Mouse (Mus musculus) kidney, postnatal 14 days (tissue): ENCODE results near the gene Pes1.
"Not testable (repeated sequence)": the region's sequence is repeated elsewhere in the genome, so short reads cannot be mapped to it uniquely, and the experiment has no call there.

ENCODE experiments used
- DNase-seq: peaks from one replicate; pipeline ENCODE4 v3.0.0; 2022; ENCODE audit warnings: mixed read lengths

Gene Pes1

DNA sequence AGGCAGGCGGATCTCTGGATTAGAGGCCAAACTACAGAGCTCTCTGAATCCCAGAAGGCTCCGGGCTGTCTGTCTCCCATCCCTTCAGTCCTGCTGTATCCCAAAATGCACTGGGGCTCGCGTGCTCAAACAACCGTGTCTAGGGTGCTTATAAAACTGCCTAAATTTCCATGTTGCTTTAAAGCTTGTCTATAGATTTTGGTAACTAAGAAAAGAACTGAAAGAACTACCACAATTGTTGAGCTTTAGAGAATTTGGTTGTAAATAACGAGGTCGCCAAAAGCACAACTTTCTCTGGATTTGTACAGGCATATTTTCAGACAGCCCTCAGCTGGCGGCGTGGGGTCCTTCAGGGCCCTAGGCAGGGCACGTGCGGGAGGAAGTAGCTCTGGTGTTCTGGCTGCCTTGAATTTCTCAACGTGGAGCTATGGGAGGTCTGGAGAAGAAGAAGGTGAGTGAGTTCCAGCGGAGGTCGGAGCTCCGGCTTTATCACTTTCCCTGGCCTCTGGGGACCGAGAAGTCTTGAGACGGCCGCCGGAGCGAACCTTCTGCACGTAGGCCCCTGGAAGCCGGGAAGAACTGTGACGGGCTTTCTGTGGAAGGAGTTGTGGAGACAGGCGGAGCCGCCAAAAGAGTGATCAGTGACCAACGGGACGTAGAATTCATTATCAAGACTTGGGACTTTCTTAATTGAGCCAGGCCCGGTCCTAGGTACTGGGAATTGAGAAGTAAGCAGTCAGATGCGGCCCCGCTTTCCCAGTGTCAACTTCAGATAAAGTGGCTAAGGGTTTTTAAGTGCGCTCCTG lies at the start of gene Pes1:
Gene Pes1, plus strand, starts transcription at position 366 of the 806 bp plus-strand sequence.
- peak; percentile 88 for DNase-seq

- DNase-seq, result peak; percentile 84
Measured at GRCm38 (mm10) chr11:3914109-3914840, 49.5 kb upstream of the Pes1 start, which contains the start of gene Slc35e4. Gene Slc35e4, minus strand, starts transcription at chr11:3914664.

DNA sequence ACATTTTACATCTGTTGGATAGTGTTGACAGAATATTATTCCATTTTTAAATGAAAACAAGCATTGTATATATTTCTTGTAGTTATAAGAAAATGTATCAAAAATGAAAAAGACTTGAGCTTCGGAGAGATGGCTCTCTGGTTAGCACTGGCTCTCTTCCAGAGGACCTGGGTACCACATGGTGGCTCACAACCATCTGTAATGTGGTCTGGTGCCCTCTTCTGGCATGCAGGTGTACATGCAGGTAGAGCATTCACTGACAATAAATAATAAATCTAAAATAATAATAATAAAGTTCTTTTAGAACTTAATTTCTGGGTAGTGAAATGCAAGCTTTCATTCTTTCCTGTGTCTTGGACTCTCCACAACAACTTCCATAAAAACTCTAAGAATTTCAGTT lies 45.0 kb upstream of the Pes1 start:
- DNase-seq, result peak; percentile 44

DNA sequence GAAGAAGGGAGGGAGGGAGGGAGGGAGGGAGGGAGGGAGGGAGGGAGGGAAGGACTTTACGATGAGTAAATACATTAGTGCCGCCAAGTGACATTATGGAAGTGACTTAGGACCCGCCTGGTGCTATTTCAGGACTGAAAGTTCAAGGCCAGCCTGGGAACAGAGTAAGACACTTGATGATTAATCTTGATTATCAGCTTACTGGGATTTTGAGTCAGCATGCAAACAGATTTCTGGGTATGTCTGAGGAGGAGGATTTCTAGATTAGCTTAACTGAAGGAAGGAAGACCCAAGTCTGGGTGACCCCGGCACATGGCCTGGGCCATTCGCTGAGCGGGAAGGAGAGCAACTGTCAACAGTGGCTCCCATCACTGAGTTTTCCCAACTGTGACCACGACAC lies 43.3 kb upstream of the Pes1 start:
- DNase-seq, result no peak

GRCm38 (mm10) chr11:3921281-3921850 lies 42.4 kb upstream of the Pes1 start:
- peak; percentile 56 for DNase-seq

- no peak for DNase-seq
Measured at GRCm38 (mm10) chr11:3922115-3922514, 41.7 kb upstream of the Pes1 start.

DNA sequence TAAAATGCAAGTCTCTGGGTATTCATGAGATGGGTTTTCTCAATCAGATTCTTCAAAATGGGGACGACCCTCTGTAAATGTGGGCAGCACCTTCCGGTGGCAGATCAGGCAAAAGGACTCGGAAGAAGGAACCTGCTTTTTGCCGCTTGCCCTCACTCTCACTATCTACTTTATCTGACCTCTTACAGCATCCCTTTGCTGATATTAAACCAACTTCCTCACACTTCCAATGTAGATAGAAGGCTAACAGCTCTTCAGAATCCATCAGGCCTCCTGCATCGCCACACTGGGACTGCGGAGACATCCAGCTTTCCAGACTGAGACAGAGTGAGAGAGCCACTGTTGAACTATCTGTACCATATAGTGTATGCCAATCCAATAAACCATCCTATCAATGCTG lies 41.0 kb upstream of the Pes1 start:
- DNase-seq, result no peak

- no peak for DNase-seq
Measured at GRCm38 (mm10) chr11:3925916-3926315, 37.9 kb upstream of the Pes1 start.

- DNase-seq, result no peak
Measured at GRCm38 (mm10) chr11:3930019-3930418, 33.8 kb upstream of the Pes1 start.

DNA sequence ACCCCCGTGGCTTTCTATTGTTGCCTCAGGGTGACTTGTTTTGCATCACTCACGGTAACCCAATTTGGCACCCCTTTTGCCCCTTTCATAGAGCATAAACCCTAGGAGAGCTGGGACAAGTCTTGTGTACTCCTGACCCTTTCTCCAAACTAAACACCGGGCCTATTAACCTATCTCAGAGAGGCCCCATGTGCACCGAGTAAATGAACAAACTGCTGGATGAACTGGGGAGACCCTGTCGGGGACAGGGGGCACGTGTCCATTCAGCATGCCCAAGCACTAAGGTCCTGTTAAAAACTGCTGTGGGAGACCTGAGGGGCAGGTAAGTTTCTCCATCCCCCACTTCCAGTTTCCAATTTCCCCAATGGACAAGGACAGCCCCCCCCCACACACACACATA lies 32.8 kb upstream of the Pes1 start:
- DNase-seq, result no peak

DNA sequence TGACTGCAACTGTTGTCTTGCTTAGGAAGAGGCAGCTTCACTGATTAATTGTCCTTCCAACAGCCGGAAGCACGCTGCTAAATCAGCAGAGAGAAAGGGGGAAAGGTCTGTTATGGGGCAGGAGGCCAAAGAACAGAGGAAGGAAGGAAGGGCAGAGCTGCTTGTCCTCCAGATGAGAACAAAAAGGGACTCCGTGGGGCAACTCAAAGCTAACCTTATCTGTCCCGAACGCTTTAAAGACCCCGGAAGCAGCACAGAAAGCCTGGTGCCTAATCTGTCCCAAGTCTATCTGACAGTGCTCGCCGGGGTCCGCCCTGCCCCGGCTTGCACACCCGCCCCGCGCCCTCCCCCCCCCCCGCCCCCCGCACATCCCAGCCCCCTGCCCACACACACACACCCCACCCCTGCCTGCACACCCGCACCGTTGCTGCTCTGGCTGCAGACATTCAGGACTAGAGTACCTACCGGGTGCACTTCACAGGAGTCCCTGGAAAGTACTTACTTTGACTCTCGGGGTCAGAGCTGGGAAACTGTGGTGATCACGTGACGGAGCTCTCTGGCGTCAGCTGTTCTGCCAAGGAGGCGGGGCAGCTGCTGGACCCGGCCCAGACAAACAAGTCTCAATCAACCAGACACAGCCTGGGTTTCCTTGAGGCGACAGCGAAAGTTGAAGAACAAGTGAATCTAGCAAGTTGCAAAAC lies 32.1 kb upstream of the Pes1 start, which contains the start of gene Tcn2:
Gene Tcn2, minus strand, starts transcription at position 649 of the 701 bp plus-strand sequence.
- DNase-seq, result peak; percentile 96

- no peak for DNase-seq
Measured at GRCm38 (mm10) chr11:3933756-3934285, 30.0 kb upstream of the Pes1 start.

DNA sequence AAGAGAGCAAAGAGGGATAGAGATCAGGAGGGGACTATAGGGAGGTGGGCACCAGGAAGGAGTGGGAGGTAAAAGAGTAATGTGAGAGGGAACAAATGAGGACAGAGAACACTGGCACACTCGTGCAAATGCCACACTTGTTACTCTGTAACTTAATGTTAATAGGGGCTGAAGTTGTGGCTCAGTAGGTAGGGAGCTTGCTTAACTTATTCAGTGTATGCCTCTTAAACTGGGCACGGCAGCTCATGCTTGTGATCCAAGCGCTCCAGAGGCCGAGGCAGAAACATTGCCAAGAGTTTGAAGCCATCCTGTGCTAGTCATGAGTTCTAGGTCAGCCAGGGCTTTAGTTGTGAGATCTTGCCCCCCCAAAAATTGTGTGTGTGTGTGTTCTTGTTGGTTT lies 28.6 kb upstream of the Pes1 start:
- peak; percentile 46 for DNase-seq

DNA sequence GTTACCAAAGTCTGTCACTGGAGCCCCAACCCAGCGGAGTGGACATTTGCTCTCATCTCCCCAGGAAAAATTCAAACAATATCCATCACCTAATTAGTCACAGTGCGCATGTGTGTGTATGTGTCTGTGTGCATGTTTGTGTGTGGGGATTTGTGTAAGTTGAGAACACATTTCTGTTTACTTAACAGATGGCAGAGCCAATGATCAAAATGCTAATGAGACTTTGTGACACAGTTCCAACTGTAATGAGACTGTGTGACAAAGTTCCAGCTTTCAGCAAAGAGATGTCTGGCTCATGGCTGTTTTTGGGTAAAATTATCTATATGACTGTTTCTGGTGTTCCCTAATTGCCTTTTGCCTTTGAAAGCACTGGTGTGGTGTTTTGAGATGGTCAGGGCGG lies 27.5 kb upstream of the Pes1 start:
- no peak for DNase-seq

- peak; percentile 75 for DNase-seq
Measured at GRCm38 (mm10) chr11:3937321-3937874, 26.4 kb upstream of the Pes1 start.

DNA sequence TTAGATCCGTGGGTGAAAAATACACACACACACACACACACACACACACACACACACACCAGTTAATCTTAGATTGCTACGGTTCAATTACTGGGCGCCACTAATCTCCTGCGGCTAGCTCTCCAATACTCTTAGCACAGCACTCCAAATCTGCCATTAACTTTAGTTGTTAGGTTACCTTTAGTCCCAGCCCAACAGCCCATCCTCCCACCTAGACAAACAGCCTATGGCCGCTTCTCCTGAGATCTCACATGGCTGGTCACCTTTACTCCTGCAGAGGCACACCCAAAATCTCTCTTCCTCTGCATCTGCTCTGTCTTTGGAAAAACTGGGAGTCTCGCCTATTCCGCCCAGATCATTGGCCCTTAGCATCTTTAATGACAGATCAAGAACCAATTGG lies 22.4 kb upstream of the Pes1 start:
- no peak for DNase-seq

DNA sequence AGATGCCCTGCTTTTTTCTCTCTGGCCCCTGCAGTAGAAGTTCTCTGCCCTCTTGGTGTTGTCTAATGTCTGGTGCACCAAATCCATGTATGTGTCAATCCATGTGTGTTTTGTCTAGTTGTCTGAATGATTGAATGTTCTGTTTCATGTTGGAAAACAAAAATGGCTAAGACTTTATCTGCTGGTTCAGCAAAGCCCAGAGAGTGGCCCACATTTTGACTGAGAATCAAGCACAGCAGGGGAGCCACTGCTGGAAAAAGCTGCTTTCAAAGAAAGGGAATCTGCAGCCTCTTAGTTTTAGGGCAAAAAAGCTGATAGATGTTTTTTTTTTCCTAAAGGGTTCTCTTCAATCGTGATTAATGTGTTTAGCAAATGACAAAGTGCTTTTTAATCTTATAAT lies 17.4 kb upstream of the Pes1 start:
- no peak for DNase-seq

- DNase-seq, result not testable (repeated sequence)
Measured at GRCm38 (mm10) chr11:3954876-3955275, 8.9 kb upstream of the Pes1 start.

DNA sequence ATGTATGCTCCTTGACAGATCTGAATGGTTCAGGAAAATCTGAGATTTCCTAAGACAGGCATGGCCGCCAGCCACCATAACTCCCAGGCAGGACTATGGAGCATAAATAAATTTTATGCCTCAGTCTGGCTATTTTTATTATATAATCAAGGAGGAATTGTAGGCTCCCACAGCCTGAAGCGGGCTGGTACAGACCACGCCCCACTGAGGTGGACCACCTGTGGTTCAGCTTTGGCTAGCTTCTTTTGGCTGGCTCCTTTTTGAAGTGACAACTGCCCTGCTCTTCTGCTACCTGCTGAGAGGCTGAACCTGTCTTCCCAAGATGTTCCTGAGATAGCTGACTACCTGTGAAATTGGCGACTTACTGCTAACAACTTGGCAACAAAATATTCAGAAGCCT lies 8.4 kb upstream of the Pes1 start:
- not testable (repeated sequence) for DNase-seq

DNA sequence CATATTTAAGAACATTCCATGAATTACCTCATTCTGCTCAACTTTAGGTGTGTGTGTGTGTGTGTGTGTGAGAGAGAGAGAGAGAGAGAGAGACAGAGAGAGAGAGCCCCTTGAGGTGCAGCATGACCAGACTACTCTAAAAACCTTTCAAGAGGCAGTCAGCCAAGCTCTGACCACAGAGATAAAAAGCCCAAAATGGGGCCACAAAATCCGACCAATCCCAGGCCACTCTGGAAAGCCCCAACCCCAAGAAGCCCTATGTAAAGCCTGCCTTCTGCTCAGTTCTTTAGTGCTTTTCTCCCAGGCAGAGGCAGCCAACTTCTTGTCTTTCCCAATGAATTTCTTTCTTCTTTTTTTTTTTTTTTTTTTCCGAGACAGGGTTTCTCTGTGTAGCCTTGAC lies 2.9 kb upstream of the Pes1 start:
- DNase-seq, result no peak

- no peak for DNase-seq
Measured at GRCm38 (mm10) chr11:3961761-3962160, 2.0 kb upstream of the Pes1 start.

- DNase-seq, result no peak
Measured at GRCm38 (mm10) chr11:3963155-3963554, 620 bp upstream of the Pes1 start.
